Mouse (Mus musculus) granulocyte monocyte progenitor cell, adult 5-6 weeks (primary cell): ENCODE data around the gene Olfr1087. TPM values are rescaled to one million over a fixed set of nuclear protein-coding genes. Genes with fewer than 3 reads are reported as not detected.
"Not testable (repeated sequence)": the region's sequence is repeated elsewhere in the genome, so short reads cannot be mapped to it uniquely, and the experiment has no call there.

Experiments used
- ATAC-seq: replicated peaks from 2 replicates; pipeline ENCODE4 v1.8.0; 2016; ENCODE audit warnings: mild to moderate bottlenecking, moderate TSS enrichment, inconsistent platforms; ENCODE audit not compliant: poor library complexity, severe bottlenecking
- total RNA-seq, 2 experiments: library from RNA; stranded (forward) in 1 of 2; stranded (reverse) in 1 of 2; fragments of 200-712, 200-1000 nt in 1 of 2; fragments of >200 nt in 1 of 2; fragmentation: Nextera tagmentation in 1 of 2; gene quantifications; 2 replicates each; pipeline ENCODE4 v1.2.3; 2014 to 2017

Gene Olfr1087
- not detected in 2 replicates for total RNA-seq (2014; fragmentation: Nextera tagmentation)
- not detected in 2 replicates for total RNA-seq (2017)

DNA sequence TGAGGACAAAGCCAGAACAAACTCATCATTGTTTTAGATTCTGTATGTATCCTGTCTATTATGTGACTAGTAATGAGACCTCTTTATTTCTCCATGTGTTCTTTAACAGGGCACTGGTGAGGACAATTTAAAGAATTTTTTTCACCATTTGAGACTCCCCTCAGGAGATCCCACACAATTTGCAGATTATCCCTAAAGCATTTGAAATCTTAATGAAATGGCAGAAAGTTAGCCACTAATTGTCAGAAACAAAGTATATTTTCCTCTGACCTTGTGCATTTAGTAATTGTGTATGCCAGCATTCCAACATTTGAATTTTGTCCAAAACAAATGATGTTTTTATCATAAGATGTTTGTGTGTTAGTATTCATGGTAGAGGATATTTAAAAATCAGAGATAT is at the start of gene Olfr1087:
Gene Olfr1087, minus strand, starts transcription at position 101 of the 400 bp plus-strand sequence.
- no peak for ATAC-seq

DNA sequence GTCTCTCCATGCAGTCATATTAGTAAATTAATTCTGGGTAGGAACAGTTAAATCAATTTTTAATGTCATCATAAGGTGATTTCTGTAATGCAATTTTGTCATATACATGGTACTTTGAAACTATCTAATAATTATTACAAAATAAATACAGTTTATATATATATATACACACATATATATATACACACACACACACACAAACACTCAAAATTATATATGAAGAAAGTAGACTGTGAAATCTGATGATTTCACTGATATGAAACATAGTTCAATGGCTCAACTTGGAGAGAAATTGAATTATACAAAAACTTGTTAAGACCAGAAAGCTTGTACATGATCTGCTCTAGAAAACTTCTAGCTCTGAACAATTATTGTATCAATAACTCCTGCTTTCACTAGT is 35.4 kb upstream of the Olfr1087 start, which contains the start of gene Olfr1089:
Gene Olfr1089, minus strand, starts transcription at position 101 of the 400 bp plus-strand sequence.
- ATAC-seq = no peak

DNA sequence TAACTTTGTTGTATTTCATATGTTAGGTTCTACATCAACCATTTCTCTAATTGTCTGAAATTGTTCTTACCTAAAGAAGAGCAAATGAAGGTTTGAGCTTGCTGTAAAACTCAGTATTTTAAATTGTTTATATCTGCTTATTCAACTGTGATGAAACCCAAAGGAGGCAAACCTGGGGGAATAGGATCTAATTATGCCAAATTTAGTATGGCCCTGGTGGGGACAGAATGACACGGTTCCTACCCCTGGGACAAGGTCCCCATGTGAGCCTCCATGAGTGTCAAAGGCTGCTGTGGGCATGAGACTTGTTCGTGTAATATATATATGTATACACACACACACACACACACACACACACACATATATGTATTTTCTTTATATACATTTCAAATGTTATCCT is 18.2 kb downstream of the Olfr1087 start, which contains the start of gene Olfr1086:
Gene Olfr1086, minus strand, starts transcription at position 101 of the 400 bp plus-strand sequence.
- no peak for ATAC-seq

DNA sequence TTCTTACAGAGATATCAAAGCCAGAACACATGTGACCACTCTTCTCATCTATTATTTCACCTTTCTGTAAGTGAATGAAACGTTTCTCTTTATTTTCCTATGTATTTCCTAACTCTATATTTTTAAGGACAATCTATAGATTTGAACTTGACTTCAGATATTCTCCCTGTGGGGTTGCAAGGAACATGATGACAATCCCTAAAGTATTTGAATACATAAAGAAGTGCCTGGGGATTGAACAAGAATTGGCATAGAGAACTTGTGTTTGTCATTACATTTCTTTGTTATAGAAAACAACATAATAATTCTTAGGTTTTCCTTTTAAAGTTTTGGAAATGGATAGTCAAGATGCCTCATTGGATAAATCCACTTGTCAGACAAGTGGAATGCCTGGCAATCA is 36.3 kb downstream of the Olfr1087 start, which contains the start of gene Olfr1085:
Gene Olfr1085, minus strand, starts transcription at position 101 of the 400 bp plus-strand sequence.
- no peak for ATAC-seq

DNA sequence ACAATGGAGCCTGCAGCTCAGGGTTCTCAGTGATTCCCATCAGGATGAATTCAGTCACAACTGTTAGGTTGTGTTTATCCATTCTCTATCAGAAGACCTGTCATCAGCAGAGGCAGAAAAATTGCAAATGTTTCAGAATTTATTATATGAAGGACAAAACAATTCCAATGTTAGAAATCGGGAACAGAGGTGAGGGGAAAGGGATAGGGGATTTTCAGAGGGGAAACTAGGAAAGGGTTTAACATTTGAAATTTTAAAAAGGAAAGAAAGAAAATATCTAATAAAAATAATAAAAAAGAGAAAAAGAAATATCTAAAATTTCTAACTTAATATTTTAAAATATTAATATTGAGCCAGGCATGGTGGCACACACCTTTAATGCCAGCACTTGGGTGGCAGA is 58.6 kb downstream of the Olfr1087 start, which contains the start of gene Olfr1084:
Gene Olfr1084, minus strand, starts transcription at position 101 of the 400 bp plus-strand sequence.
- not testable (repeated sequence) for ATAC-seq

Other genes with a start within 250 kb of the Olfr1087 start
- gene Olfr1065, start 247.8 kb downstream of the Olfr1087 start, total RNA-seq (2014; fragmentation: Nextera tagmentation) = not detected in 2 replicates
- gene Olfr1065, start 247.8 kb downstream of the Olfr1087 start, total RNA-seq (2017) = not detected in 2 replicates
- gene Olfr1066, start 242.1 kb downstream of the Olfr1087 start, total RNA-seq (2014; fragmentation: Nextera tagmentation) = not detected in 2 replicates
- not detected in 2 replicates for gene Olfr1066, start 242.1 kb downstream of the Olfr1087 start, total RNA-seq (2017)
- not detected in 2 replicates for gene Olfr228, start 211.0 kb downstream of the Olfr1087 start, total RNA-seq (2014; fragmentation: Nextera tagmentation)
- not detected in 2 replicates for gene Olfr228, start 211.0 kb downstream of the Olfr1087 start, total RNA-seq (2017)
- gene Olfr1076, start 189.9 kb downstream of the Olfr1087 start, total RNA-seq (2014; fragmentation: Nextera tagmentation) = not detected in 2 replicates
- gene Olfr1076, start 189.9 kb downstream of the Olfr1087 start, total RNA-seq (2017) = not detected in 2 replicates
- gene Olfr1079, start 155.9 kb downstream of the Olfr1087 start, total RNA-seq (2014; fragmentation: Nextera tagmentation) = not detected in 2 replicates
- not detected in 2 replicates for gene Olfr1079, start 155.9 kb downstream of the Olfr1087 start, total RNA-seq (2017)
- gene Olfr1080, start 140.2 kb downstream of the Olfr1087 start, total RNA-seq (2014; fragmentation: Nextera tagmentation) = not detected in 2 replicates
- gene Olfr1080, start 140.2 kb downstream of the Olfr1087 start, total RNA-seq (2017) = not detected in 2 replicates
- not detected in 2 replicates for gene Olfr1082, start 99.4 kb downstream of the Olfr1087 start, total RNA-seq (2014; fragmentation: Nextera tagmentation)
- gene Olfr1082, start 99.4 kb downstream of the Olfr1087 start, total RNA-seq (2017) = not detected in 2 replicates
- not detected in 2 replicates for gene Olfr1084, start 58.7 kb downstream of the Olfr1087 start, total RNA-seq (2014; fragmentation: Nextera tagmentation)
- gene Olfr1084, start 58.7 kb downstream of the Olfr1087 start, total RNA-seq (2017) = not detected in 2 replicates
- gene Olfr1085, start 36.4 kb downstream of the Olfr1087 start, total RNA-seq (2014; fragmentation: Nextera tagmentation) = not detected in 2 replicates
- not detected in 2 replicates for gene Olfr1085, start 36.4 kb downstream of the Olfr1087 start, total RNA-seq (2017)
- gene Olfr1086, start 18.3 kb downstream of the Olfr1087 start, total RNA-seq (2014; fragmentation: Nextera tagmentation) = not detected in 2 replicates
- gene Olfr1086, start 18.3 kb downstream of the Olfr1087 start, total RNA-seq (2017) = not detected in 2 replicates
- not detected in 2 replicates for gene Olfr1089, start 35.3 kb upstream of the Olfr1087 start, total RNA-seq (2014; fragmentation: Nextera tagmentation)
- not detected in 2 replicates for gene Olfr1089, start 35.3 kb upstream of the Olfr1087 start, total RNA-seq (2017)
- not detected in 2 replicates for gene Olfr1090, start 60.6 kb upstream of the Olfr1087 start, total RNA-seq (2014; fragmentation: Nextera tagmentation)
- gene Olfr1090, start 60.6 kb upstream of the Olfr1087 start, total RNA-seq (2017) = not detected in 2 replicates
- not detected in 2 replicates for gene Olfr1093, start 84.1 kb upstream of the Olfr1087 start, total RNA-seq (2014; fragmentation: Nextera tagmentation)
- not detected in 2 replicates for gene Olfr1093, start 84.1 kb upstream of the Olfr1087 start, total RNA-seq (2017)
- gene Olfr141, start 111.6 kb upstream of the Olfr1087 start, total RNA-seq (2014; fragmentation: Nextera tagmentation) = not detected in 2 replicates
- not detected in 2 replicates for gene Olfr141, start 111.6 kb upstream of the Olfr1087 start, total RNA-seq (2017)
- not detected in 2 replicates for gene Olfr1094, start 126.3 kb upstream of the Olfr1087 start, total RNA-seq (2014; fragmentation: Nextera tagmentation)
- not detected in 2 replicates for gene Olfr1094, start 126.3 kb upstream of the Olfr1087 start, total RNA-seq (2017)
- gene Olfr1095, start 153.3 kb upstream of the Olfr1087 start, total RNA-seq (2014; fragmentation: Nextera tagmentation) = not detected in 2 replicates
- not detected in 2 replicates for gene Olfr1095, start 153.3 kb upstream of the Olfr1087 start, total RNA-seq (2017)
- gene Gm13723, start 176.4 kb upstream of the Olfr1087 start, total RNA-seq (2014; fragmentation: Nextera tagmentation) = not detected in 2 replicates
- not detected in 2 replicates for gene Gm13723, start 176.4 kb upstream of the Olfr1087 start, total RNA-seq (2017)
- not detected in 2 replicates for gene Olfr1097, start 193.8 kb upstream of the Olfr1087 start, total RNA-seq (2014; fragmentation: Nextera tagmentation)
- gene Olfr1097, start 193.8 kb upstream of the Olfr1087 start, total RNA-seq (2017) = not detected in 2 replicates
- gene Olfr1098, start 226.2 kb upstream of the Olfr1087 start, total RNA-seq (2014; fragmentation: Nextera tagmentation) = not detected in 2 replicates
- not detected in 2 replicates for gene Olfr1098, start 226.2 kb upstream of the Olfr1087 start, total RNA-seq (2017)